Mouse (Mus musculus) liver, embryonic 14.5 days (tissue): ENCODE measurements around the gene Fam84b. TPM values are rescaled to one million over a fixed set of nuclear protein-coding genes. Genes with fewer than 3 reads are reported as not detected.
"Not testable (repeated sequence)": the region's sequence is repeated elsewhere in the genome, so short reads cannot be mapped to it uniquely, and the experiment has no call there.

Source experiments
- ATAC-seq: fragments of 200-750 bp; cut with Nextera tagmentation; 2 replicates; pipeline ENCODE4 v1.8.0; 2017; ENCODE audit warnings: moderate number of reproducible peaks, mild to moderate bottlenecking, moderate library complexity; ENCODE audit not compliant: insufficient read depth
- DNase-seq, 3 experiments: peaks; one replicate each; pipeline ENCODE4 v3.0.0-alpha.2; 2012 to 2013; ENCODE audit warnings: low read depth in 3 of 3, low spot score in 3 of 3
- H3K27ac ChIP-seq: fragments of 300-500 bp; sonication (generic); 2 replicates; pipeline ENCODE4 v1.5.1; 2014; ENCODE audit warnings: moderate library complexity, mild to moderate bottlenecking, control low read depth, inconsistent platforms
- H3K27me3 ChIP-seq: fragments of 300-500 bp; sonication (generic); 2 replicates; pipeline ENCODE4 v1.6.1; 2014; ENCODE audit warnings: mild to moderate bottlenecking, low read length, moderate library complexity; ENCODE audit not compliant: control insufficient read depth, insufficient read depth
- H3K36me3 ChIP-seq: fragments of 300-500 bp; sonication (generic); replicated peaks from 2 replicates; pipeline ENCODE4 v1.6.1; 2014; ENCODE audit warnings: low read depth; ENCODE audit not compliant: control insufficient read depth, insufficient read depth
- H3K4me1 ChIP-seq, 2 experiments: fragments of 200-500 bp in 1 of 2; fragments of 300-500 bp in 1 of 2; sonication (generic) in 1 of 2; replicated peaks; 2 replicates each; pipeline ENCODE4 v1.6.1; 2012 to 2014; ENCODE audit warnings: antibody characterized with exemption in 1 of 2, inconsistent platforms in 1 of 2, low read length in 1 of 2; ENCODE audit not compliant: control insufficient read depth in 2 of 2, insufficient read depth in 2 of 2
- H3K4me2 ChIP-seq: fragments of 300-500 bp; sonication (generic); 2 replicates; pipeline ENCODE4 v1.6.1; 2014; ENCODE audit warnings: low read depth, mild to moderate bottlenecking, control low read depth, moderate library complexity
- H3K4me3 ChIP-seq, 2 experiments: fragments of 200-500 bp in 1 of 2; fragments of 300-500 bp in 1 of 2; sonication (generic) in 1 of 2; 2 replicates each; pipeline ENCODE4 v1.5.1; 2012 to 2014; ENCODE audit warnings: low read depth in 2 of 2, low read length in 2 of 2, mild to moderate bottlenecking in 2 of 2, control low read depth in 1 of 2, inconsistent platforms in 1 of 2, moderate library complexity in 1 of 2; ENCODE audit not compliant: insufficient read depth in 1 of 2
- H3K9ac ChIP-seq: fragments of 300-500 bp; sonication (generic); replicated peaks from 2 replicates; pipeline ENCODE4 v1.6.1; 2014; ENCODE audit warnings: mild to moderate bottlenecking, control low read depth, moderate library complexity
- H3K9me3 ChIP-seq: fragments of 300-500 bp; sonication (generic); 2 replicates; pipeline ENCODE4 v1.6.1; 2016; ENCODE audit warnings: low read length, mixed read lengths; ENCODE audit not compliant: control insufficient read depth
- CTCF ChIP-seq: IDR thresholded peaks from 2 replicates; pipeline ENCODE4 v1.5.1; 2016; ENCODE audit warnings: antibody characterized with exemption, low read depth, control low read depth
- EP300 ChIP-seq: IDR thresholded peaks from 2 replicates; pipeline ENCODE4 v1.6.1; 2016; ENCODE audit warnings: antibody characterized with exemption, low read depth
- WGBS: fragments of 180-500 bp; shearing (Covaris S2); extraction: QIAGEN DNeasy Blood & Tissue Kit; methylation state at CpG from one replicate; pipeline ENCODE4 v1.1.7; 2014; ENCODE audit not compliant: insufficient replicate concordance; 5-methylcytosine and 5-hydroxymethylcytosine counted together
- polyA plus RNA-seq, 2 experiments: library from polyadenylated mRNA; depleted of rRNA in 1 of 2; stranded (reverse) in 1 of 2; unstranded in 1 of 2; fragments of >200 nt; fragmentation: Nextera tagmentation in 1 of 2; extraction: Ambion mirVana in 1 of 2; gene quantifications; 2 replicates each; pipeline versions ENCODE4 v1.2.1 to v1.2.3; 2012 to 2014

Gene Fam84b
- polyA plus RNA-seq, 2 experiments: 1.6 to 2.5 TPM

DNA sequence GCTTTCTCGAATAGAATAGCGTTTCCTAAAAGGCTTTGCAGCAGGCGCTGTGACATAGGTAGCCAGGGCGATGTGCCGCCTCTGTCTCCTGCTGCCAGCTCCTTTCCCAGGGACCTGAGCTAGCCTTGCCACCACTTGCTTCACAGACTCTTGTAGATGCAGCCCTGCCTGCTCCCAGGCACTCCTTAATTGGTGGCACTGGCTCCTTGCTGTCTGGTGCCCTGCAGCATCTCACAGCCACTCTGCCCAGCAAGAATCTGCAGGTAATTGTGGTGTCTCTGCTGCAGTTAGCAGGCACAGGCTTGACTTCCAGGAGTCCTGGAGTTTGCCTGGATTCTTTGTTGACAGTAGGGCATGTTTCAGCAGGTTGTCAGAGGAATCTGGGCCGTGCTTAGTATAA, 7.3 kb downstream of the Fam84b start:
- H3K36me3 ChIP-seq: no peaks in the 10 kb centered on the region
- no peak overlapping the region for H3K27ac ChIP-seq
- H3K9ac ChIP-seq: no peak overlapping the region
- 58% methylated on average over 6 of the region's 6 CpGs for WGBS
- H3K9me3 ChIP-seq: no peaks in the 10 kb centered on the region
- no peaks in the 10 kb centered on the region for H3K27me3 ChIP-seq
- H3K4me2 ChIP-seq: no peak overlapping the region
- DNase-seq (no peak), ATAC-seq (no peak)
- no peak overlapping the region for H3K4me3 ChIP-seq
- TF ChIP-seq CTCF: no peak
- no peak for TF ChIP-seq EP300
- peaks cover 0 to 3% of the 10 kb centered on the region in 2 experiments; a peak in 2 of 4 replicates for H3K4me1 ChIP-seq

DNA sequence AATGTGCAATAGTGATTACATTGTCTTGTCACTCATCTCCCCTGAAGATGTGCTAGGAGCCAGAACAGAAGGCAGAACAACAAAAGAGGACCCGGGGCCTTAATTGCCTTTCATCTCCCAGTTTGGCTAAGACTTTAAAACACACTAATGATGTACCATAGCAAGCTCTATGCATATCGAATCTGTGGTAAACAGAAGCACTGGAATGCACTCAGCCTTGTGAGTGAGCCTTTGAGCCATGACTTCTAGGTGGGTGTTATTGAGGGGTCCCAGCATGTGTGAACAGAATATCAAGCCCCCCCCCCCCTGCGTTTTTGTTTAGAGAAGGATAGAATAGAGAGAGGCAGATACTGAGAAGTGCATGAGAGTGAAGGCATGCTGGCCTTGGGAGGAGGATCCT, 7.7 kb downstream of the Fam84b start:
- H3K36me3 ChIP-seq: no peaks in the 10 kb centered on the region
- WGBS: 22% methylated on average over 3 of the region's 3 CpGs
- no peak for DNase-seq
- no peak for TF ChIP-seq CTCF
- TF ChIP-seq EP300: no peak
- H3K27me3 ChIP-seq: no peaks in the 10 kb centered on the region
- H3K4me3 ChIP-seq: no peak overlapping the region
- H3K9ac ChIP-seq: no peak overlapping the region
- no peak overlapping the region for H3K27ac ChIP-seq
- no peak for ATAC-seq
- peaks cover 0 to 5% of the 10 kb centered on the region in 2 experiments; a peak in 3 of 4 replicates for H3K4me1 ChIP-seq
- no peak overlapping the region for H3K4me2 ChIP-seq
- no peaks in the 10 kb centered on the region for H3K9me3 ChIP-seq

DNA sequence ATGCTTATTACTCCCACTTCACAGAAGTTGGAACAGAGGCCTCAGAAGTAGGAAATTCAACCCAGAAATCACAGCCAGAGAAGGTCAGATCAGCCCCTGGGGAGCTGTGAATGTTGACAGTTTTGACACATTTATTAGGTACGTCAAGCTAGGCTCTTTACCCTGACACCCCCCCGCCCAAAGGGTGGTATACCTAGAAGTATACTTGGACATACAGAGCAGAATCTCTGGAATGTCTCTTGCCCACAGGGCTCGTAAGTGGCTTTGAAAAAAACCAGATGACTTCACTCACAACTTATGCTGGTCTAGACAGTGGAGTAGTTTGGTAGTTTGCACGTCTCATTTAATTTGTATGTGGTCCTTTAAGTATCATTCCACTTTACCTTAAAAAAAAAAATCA, 11.8 kb downstream of the Fam84b start:
- H3K9me3 ChIP-seq: no peaks in the 10 kb centered on the region
- no peak overlapping the region for H3K4me3 ChIP-seq
- no peak overlapping the region for H3K4me2 ChIP-seq
- H3K36me3 ChIP-seq: no peaks in the 10 kb centered on the region
- H3K9ac ChIP-seq: no peak overlapping the region
- ATAC-seq (no peak), DNase-seq (no peak)
- TF ChIP-seq CTCF: no peak
- TF ChIP-seq EP300: no peak
- H3K27me3 ChIP-seq: no peaks in the 10 kb centered on the region
- 51% methylated on average over 4 of the region's 4 CpGs for WGBS
- H3K4me1 ChIP-seq: peaks cover 0 to 17% of the 10 kb centered on the region in 2 experiments; a peak in 3 of 4 replicates
- H3K27ac ChIP-seq: no peak overlapping the region

DNA sequence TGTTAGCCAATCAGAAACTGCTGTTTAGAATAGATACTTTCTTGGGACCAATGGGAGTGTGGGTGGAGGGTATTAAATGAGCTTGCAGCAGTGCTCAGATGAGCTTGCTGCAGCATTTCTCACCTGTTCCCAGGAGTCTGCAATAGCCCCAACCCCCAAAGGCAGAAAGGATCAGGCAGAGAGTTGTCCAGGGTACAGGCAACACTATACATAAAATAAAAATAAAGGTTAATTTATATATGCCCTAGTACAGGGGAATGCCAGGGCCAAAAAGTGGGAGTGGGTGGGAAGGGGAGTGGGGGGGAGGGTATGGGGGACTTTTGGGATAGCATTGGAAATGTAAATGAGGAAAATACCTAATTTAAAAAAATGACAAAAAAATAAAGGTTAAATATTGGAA, 12.3 kb downstream of the Fam84b start:
- not testable (repeated sequence) for H3K27me3 ChIP-seq, H3K9ac ChIP-seq, H3K4me2 ChIP-seq, H3K36me3 ChIP-seq, H3K27ac ChIP-seq, DNase-seq, H3K9me3 ChIP-seq, H3K4me3 ChIP-seq
- peak; percentile 43; the same call in 1 of the 2 replicates for ATAC-seq
- peaks cover 0 to 17% of the 10 kb centered on the region in 2 experiments; a peak in 3 of 4 replicates for H3K4me1 ChIP-seq

DNA sequence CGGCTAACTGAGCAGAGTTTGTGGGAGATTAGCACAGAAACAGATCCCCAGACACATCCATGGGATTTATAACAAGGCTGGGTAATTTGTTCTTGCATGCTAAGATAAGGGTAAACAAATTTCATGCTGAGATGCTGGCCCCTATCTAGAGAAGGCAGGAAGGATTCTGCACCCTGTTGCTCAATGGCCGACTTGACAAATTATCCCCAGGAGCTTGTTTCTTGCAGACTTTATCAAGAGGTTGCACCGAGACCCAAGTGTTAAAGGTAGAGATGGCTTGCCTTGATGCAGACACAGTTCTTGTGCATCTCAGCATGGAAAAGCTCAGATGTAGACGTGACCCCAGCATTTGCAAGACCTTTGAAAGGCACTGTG, 13.3 kb downstream of the Fam84b start:
- Histone ChIP-seq H3K9ac (no peak overlapping the region), H3K4me2 (no peak overlapping the region)
- no peak for DNase-seq

More for the DNA sequence above, 13.3 kb downstream of the Fam84b start:
- Histone ChIP-seq H3K27me3 (no peaks in the 10 kb centered on the region), H3K4me3 (no peak overlapping the region), H3K9me3 (no peaks in the 10 kb centered on the region), H3K36me3 (no peaks in the 10 kb centered on the region), H3K27ac (no peak overlapping the region), H3K4me1 (peaks cover 0 to 19% of the 10 kb centered on the region in 2 experiments; a peak in 3 of 4 replicates)
- WGBS: 5% methylated on average over 4 of the region's 4 CpGs
- TF ChIP-seq CTCF (no peak), EP300 (peak; percentile 68)
- peak; percentile 76 for ATAC-seq
